Mouse (Mus musculus): ENCODE measurements at regions not wholly inside any gene's neighbourhood (a gene's known extent, or its start where the extent isn't known, plus 50 kb on each side); places are given as distances from the start of the nearest gene placed in this dataset.

DNA sequence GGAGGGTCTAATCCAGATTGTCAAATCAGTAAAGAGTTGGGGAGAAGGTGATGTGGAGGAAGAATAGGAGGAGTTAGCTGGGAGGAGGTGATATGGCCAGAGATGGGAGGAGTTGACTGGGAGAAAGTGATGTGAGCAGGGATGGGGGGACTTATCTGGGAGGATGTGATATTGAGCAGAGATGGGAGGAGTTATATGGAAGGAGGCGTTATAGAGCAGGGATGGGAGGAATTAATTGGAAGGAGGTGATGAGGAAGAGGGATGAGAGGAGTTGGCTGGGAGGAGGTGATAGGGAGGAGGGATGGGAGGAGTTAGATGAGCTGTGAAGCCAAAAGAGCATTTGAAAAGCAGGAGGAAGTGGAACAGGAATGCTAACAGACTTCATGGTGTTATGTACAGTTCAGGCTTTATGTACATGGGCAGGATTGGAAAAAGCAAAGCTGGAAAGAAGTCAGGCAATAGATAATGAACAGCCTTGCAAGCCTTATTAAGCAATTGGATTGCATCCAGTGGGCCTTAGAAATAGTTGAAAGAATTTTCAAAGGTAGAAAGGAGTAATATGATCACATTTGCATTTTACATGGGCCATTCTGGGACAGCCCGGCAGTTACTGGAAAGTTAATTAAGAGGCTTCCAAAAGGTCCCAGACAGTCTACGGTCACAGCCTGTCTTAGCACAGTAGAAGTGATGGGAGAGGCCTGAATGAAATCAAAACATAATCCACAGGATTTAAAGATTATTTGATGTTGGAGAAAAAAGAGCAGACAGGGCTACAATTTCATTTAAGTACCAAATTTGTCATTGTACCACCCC, 357.4 kb downstream of the Tmem135 start:
- TF ChIP-seq EP300 (optimal IDR thresholded peaks at IDR 0.05) (no peak), CTCF (IDR thresholded peaks at IDR 0.05; ENCODE audit: low read depth) (no peak)

Measured in stomach, postnatal 0 days (tissue).